Mouse (Mus musculus) v-Abl transformed pro-B cells (cell line): ENCODE measurements around the gene Olfr1246.
"Not testable (repeated sequence)": the region's sequence is repeated elsewhere in the genome, so short reads cannot be mapped to it uniquely, and the experiment has no call there.

Experiments used
- in situ Hi-C, 2 experiments: fragments of 400-800 bp; cut with MboI; formaldehyde crosslinking; loops; one replicate each; pipeline ENCODE4 v1.15.1; 2025; ENCODE audit not compliant: unreplicated experiment in 2 of 2

Olfr1246 gene

DNA sequence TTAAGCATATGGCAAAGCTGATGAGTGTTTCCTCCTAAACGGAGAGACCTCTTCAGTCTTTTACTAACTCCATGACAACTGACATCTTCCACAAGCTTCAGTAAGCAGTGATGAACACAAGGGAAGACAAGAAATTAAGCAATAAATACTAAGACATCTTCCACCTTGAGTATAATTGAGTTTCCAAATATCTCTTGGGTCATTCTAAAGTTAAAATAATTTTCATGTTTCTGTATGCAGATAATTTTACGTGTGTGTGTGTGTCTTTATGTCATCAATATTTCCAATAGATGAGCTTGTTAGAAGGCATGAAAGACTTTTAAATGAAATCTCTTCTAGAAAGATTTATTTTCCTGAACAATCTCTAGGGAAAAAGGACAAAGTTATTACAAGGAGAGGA, at the start of gene Olfr1246:
Olfr1246 (minus strand) TSS at position 101 of the 400 bp plus-strand sequence.
- in situ Hi-C loops, result no loop called here

DNA sequence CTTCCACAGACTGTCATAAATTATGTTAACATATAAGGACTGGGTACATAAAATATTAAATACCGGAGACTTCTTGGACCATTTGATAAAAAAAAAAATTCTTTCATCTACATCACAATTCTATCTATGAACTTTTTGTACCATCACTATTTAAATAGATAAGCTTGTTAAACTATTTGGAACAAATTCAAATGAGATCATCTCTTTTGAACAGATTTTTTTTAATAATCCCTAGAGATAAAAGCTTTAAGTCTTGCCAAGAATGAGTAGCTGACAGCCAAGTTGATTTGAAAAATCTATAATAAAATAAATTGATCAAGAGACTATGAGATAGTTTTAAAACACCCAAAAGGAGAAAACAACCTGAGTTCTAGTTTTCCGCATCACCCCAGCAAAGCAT, 41.9 kb upstream of the Olfr1246 start, which contains the start of gene Olfr1249:
Olfr1249 (minus strand) TSS at position 101 of the 400 bp plus-strand sequence.
- in situ Hi-C loops, result no loop called here

DNA sequence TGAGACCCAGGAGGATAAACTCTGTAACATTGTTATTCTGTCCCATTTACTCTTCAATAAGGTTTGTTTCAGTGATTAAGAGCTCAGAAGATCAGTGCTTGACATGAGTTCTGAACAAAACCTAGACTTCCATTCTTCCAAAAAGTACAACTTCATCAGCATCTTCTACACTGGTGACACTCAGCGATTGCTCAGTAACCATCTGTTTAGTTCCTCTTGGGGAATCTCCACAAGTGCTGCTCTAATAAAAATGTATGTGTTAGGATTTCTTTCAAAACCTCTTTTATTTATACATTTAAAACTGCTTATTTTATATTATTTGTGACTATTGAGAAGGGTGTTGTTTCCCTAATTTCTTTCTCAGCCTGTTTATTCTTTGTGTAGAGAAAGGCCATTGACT, 25.2 kb upstream of the Olfr1246 start, which contains the start of gene Olfr1248:
Olfr1248 (minus strand) TSS at position 101 of the 400 bp plus-strand sequence.
- in situ Hi-C loops, result not testable (repeated sequence)

DNA sequence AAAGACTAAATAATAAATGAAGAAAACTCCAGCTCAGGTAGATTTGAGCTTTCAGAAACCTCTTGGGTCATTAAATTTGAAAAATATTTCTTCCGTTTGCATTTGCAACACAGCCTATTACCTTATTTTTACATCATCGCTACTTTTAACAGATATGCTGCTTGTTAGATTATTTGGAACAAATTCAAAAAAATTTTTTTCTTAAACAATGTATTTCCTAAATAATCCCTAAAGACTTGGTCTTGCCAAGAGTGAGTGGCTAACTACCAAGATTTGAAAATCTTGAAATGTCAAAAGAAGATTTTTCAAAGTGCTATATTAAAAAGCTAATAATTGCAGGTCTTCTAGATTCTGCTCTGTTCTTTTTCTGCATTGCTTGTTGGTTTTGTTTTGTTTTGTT, 21.1 kb upstream of the Olfr1246 start, which contains the start of gene Olfr1247:
Olfr1247 (minus strand) TSS at position 101 of the 400 bp plus-strand sequence.
- in situ Hi-C loops, result no loop called here

DNA sequence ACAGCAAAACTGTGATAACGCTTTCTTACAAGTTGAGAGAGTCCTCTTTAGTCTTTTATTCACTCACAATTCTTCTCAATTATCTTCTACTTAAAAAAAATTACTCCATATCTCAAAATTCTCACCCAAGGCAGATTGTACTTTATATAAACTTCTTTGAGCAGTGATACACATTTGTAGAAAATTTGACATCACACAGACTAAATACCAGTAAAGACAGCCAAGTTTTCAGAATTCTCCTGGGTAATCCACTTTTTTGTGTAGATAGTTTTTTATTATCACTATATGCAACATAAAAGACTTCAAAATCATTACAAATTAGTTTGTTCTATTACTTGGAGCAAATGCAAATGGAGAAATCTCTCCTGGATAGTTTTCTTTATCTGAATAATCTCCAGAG, 14.6 kb downstream of the Olfr1246 start, which contains the start of gene Olfr1245:
Olfr1245 (minus strand) TSS at position 101 of the 400 bp plus-strand sequence.
- in situ Hi-C loops, result no loop called here

DNA sequence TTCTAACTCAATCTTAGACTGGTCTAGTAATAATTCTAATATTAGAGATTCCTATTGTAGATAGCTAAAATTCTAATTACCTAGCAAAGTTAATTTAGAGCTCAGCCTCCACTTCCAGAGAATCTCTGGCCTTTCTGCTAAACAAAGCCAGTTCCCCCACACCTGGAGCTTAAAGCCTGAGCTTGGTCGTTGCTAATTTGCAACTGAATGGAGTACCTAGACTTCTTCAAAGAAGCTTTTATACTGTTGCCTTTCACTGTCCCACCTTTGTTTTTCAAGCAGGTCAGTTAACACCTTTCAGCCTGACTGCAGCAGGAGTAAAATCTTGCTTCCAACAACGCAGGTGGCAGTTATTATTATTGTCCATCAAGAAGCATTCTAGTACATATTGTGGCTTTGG, 30.3 kb downstream of the Olfr1246 start:
- in situ Hi-C loops, result not testable (repeated sequence)

DNA sequence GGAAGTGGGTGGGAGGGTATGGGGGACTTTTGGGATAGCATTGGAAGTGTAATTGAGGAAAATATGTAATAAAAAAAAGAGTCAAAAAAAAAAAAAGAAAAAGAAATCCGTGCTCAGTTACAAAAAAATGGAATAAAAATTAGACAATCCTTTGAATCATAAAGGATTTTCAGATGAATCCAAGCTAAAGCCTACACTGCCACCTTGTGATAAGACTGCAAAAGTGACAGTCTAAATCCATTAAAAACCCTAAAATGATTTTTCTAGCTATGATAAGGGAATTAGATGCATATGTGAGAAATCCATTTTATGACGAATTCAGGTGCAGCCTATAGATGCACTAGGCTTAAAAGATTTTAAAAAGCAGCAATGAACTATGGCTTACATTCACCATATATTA, 48.4 kb downstream of the Olfr1246 start:
- in situ Hi-C loops, result no loop called here

DNA sequence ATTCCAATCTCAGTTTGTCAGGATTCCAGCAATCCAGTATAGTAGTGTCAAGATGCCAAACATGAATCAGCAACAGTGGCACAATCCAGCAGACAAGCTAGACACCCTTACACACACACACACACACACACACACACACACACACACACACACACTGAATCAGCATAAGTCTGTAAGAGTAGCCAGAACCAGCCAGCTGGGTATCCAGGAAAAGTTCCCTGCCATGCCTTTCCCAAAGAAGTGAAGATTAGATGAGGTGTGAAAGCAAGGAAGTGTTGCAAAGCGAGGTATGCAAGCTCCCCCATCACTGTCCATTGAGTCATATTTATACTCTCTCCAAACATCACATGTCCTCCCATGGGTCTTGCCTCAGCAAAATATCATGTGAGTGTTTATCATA, 53.0 kb downstream of the Olfr1246 start:
- in situ Hi-C loops, result no loop called here
